Mouse (Mus musculus) liver, embryonic 11.5 days (tissue): Measurements from ENCODE around the gene Ccdc184. TPM values are rescaled to one million over a fixed set of nuclear protein-coding genes. Genes with fewer than 3 reads are reported as not detected.

Experiments used
- ATAC-seq: fragments of 200-750 bp; cut with Nextera tagmentation; replicated peaks from 2 replicates; pipeline ENCODE4 v1.8.0; 2017; ENCODE audit warnings: moderate number of reproducible peaks, mild to moderate bottlenecking, moderate TSS enrichment, moderate library complexity; ENCODE audit not compliant: low FRiP score
- DNase-seq: peaks from one replicate; pipeline ENCODE4 v3.0.0-alpha.2; 2017; ENCODE audit warnings: low spot score
- H3K27ac ChIP-seq: fragments of 300-500 bp; sonication (generic); 2 replicates; pipeline ENCODE4 v1.5.1; 2014; ENCODE audit warnings: mild to moderate bottlenecking, low read depth, low read length, control low read depth
- H3K27me3 ChIP-seq: fragments of 300-500 bp; sonication (generic); replicated peaks from 2 replicates; pipeline ENCODE4 v1.6.1; 2014; ENCODE audit warnings: low read length, mixed read lengths; ENCODE audit not compliant: control insufficient read depth, insufficient read depth
- H3K36me3 ChIP-seq: fragments of 300-500 bp; sonication (generic); 2 replicates; pipeline ENCODE4 v1.6.1; 2014; ENCODE audit warnings: mild to moderate bottlenecking, low read length, moderate library complexity, mixed read lengths; ENCODE audit not compliant: control insufficient read depth, insufficient read depth
- H3K4me1 ChIP-seq: fragments of 300-500 bp; sonication (generic); replicated peaks from 2 replicates; pipeline ENCODE4 v1.6.1; 2014; ENCODE audit warnings: low read length, mixed read lengths; ENCODE audit not compliant: control insufficient read depth, insufficient read depth
- H3K4me2 ChIP-seq: fragments of 300-500 bp; sonication (generic); 2 replicates; pipeline ENCODE4 v1.6.1; 2014; ENCODE audit warnings: mild to moderate bottlenecking, control low read depth, moderate library complexity
- H3K4me3 ChIP-seq: fragments of 300-500 bp; sonication (generic); 2 replicates; pipeline ENCODE4 v1.5.1; 2014; ENCODE audit warnings: low read depth, low read length, control low read depth
- H3K9ac ChIP-seq: fragments of 300-500 bp; sonication (generic); 2 replicates; pipeline ENCODE4 v1.6.1; 2014; ENCODE audit warnings: low read depth, low read length, control low read depth
- H3K9me3 ChIP-seq: fragments of 300-500 bp; sonication (generic); 2 replicates; pipeline ENCODE4 v1.6.1; 2016; ENCODE audit warnings: low read length, inconsistent platforms, mixed read lengths; ENCODE audit not compliant: control insufficient read depth
- WGBS: fragments of 180-500 bp; shearing (Covaris S2); extraction: QIAGEN DNeasy Blood & Tissue Kit; methylation state at CpG from one replicate; pipeline ENCODE4 v1.1.7; 2014; 5-methylcytosine and 5-hydroxymethylcytosine counted together
- polyA plus RNA-seq: library from polyadenylated mRNA; unstranded; fragments of >200 nt; fragmentation: Nextera tagmentation; extraction: Ambion mirVana; gene quantifications from 2 replicates; pipeline ENCODE4 v1.2.1, GENCODE M21; 2014

Ccdc184 gene
- polyA plus RNA-seq = not detected in 2 replicates

GRCm38 (mm10) chr15:98166963-98167644, at the start of gene Ccdc184:
Gene Ccdc184, plus strand, starts transcription at chr15:98167158.
- no peaks in the 10 kb centered on the region for H3K9me3 ChIP-seq
- peak within 1 kb of the TSS; percentile 38 for H3K4me3 ChIP-seq
- no peaks in the 10 kb centered on the region for H3K4me1 ChIP-seq
- H3K27me3 ChIP-seq = peaks cover 76% of the 10 kb centered on the region
- no peaks in the 10 kb centered on the region for H3K36me3 ChIP-seq
- H3K9ac ChIP-seq = no peak within 1 kb of the TSS
- DNase-seq (no peak), ATAC-seq (no peak)
- H3K27ac ChIP-seq = no peak within 1 kb of the TSS
- 8% methylated on average over 18 of the region's 18 CpGs for WGBS
- peak within 1 kb of the TSS; percentile 57 for H3K4me2 ChIP-seq

- WGBS = 90% methylated on average over 12 of the region's 12 CpGs
- Histone ChIP-seq H3K4me2 (no peak overlapping the region), H3K4me3 (no peak overlapping the region), H3K4me1 (peaks cover 22% of the 10 kb centered on the region), H3K36me3 (peaks cover 25% of the 10 kb centered on the region), H3K9me3 (no peaks in the 10 kb centered on the region), H3K27me3 (no peaks in the 10 kb centered on the region), H3K27ac (no peak overlapping the region), H3K9ac (no peak overlapping the region)
- ATAC-seq (no peak), DNase-seq (no peak)
These were observed 47.6 kb upstream of the Ccdc184 start for GRCm38 (mm10) chr15:98119363-98119762.

- peaks cover 27% of the 10 kb centered on the region for H3K36me3 ChIP-seq
- no peak overlapping the region for H3K9ac ChIP-seq
- H3K4me1 ChIP-seq = peaks cover 13% of the 10 kb centered on the region
- H3K27me3 ChIP-seq = no peaks in the 10 kb centered on the region
- ATAC-seq = no peak
- H3K4me2 ChIP-seq = no peak overlapping the region
- H3K9me3 ChIP-seq = no peaks in the 10 kb centered on the region
- H3K4me3 ChIP-seq = no peak overlapping the region
- no peak for DNase-seq
- no peak overlapping the region for H3K27ac ChIP-seq
- WGBS = 91% methylated on average over 20 of the region's 20 CpGs
These were observed 46.1 kb upstream of the Ccdc184 start for GRCm38 (mm10) chr15:98120831-98121230.

- Histone ChIP-seq H3K27me3 (no peaks in the 10 kb centered on the region), H3K4me1 (no peaks in the 10 kb centered on the region), H3K4me2 (no peak overlapping the region), H3K27ac (no peak overlapping the region), H3K9me3 (no peaks in the 10 kb centered on the region), H3K36me3 (peaks cover 25% of the 10 kb centered on the region), H3K4me3 (no peak overlapping the region), H3K9ac (no peak overlapping the region)
- ATAC-seq (no peak), DNase-seq (no peak)
- WGBS = 94% methylated on average over 4 of the region's 4 CpGs
These were observed 36.0 kb upstream of the Ccdc184 start for GRCm38 (mm10) chr15:98131001-98131400.

- Histone ChIP-seq H3K36me3 (peaks cover 26% of the 10 kb centered on the region), H3K27me3 (no peaks in the 10 kb centered on the region), H3K9ac (no peak overlapping the region), H3K4me1 (no peaks in the 10 kb centered on the region), H3K4me3 (no peak overlapping the region), H3K4me2 (no peak overlapping the region), H3K9me3 (no peaks in the 10 kb centered on the region), H3K27ac (no peak overlapping the region)
- DNase-seq = no peak
- ATAC-seq = no peak
- WGBS = 94% methylated on average over 7 of the region's 7 CpGs
These were observed 35.5 kb upstream of the Ccdc184 start for GRCm38 (mm10) chr15:98131451-98131850.

GRCm38 (mm10) chr15:98131942-98132655, 34.9 kb upstream of the Ccdc184 start:
- Histone ChIP-seq H3K36me3 (peaks cover 27% of the 10 kb centered on the region), H3K4me2 (no peak overlapping the region), H3K9me3 (no peaks in the 10 kb centered on the region), H3K4me1 (no peaks in the 10 kb centered on the region), H3K27ac (no peak overlapping the region), H3K4me3 (no peak overlapping the region), H3K9ac (no peak overlapping the region), H3K27me3 (no peaks in the 10 kb centered on the region)
- WGBS = 89% methylated on average over 15 of the region's 15 CpGs
- ATAC-seq (no peak; the same call in 1 of the 2 replicates), DNase-seq (no peak)

GRCm38 (mm10) chr15:98133471-98133870, 33.5 kb upstream of the Ccdc184 start:
- ATAC-seq (no peak), DNase-seq (no peak)
- no peak overlapping the region for H3K27ac ChIP-seq
- H3K4me1 ChIP-seq = no peaks in the 10 kb centered on the region
- H3K4me2 ChIP-seq = no peak overlapping the region
- H3K9ac ChIP-seq = no peak overlapping the region
- H3K27me3 ChIP-seq = no peaks in the 10 kb centered on the region
- no peak overlapping the region for H3K4me3 ChIP-seq
- no peaks in the 10 kb centered on the region for H3K9me3 ChIP-seq
- peaks cover 23% of the 10 kb centered on the region for H3K36me3 ChIP-seq
- WGBS = 82% methylated on average over 3 of the region's 3 CpGs

- no peak for ATAC-seq
- H3K9ac ChIP-seq = no peak overlapping the region
- H3K4me3 ChIP-seq = no peak overlapping the region
- DNase-seq = no peak
- no peaks in the 10 kb centered on the region for H3K27me3 ChIP-seq
- H3K36me3 ChIP-seq = peaks cover 23% of the 10 kb centered on the region
- no peaks in the 10 kb centered on the region for H3K9me3 ChIP-seq
- WGBS = 94% methylated on average over 4 of the region's 4 CpGs
- no peak overlapping the region for H3K4me2 ChIP-seq
- H3K27ac ChIP-seq = no peak overlapping the region
- no peaks in the 10 kb centered on the region for H3K4me1 ChIP-seq
These were observed 32.9 kb upstream of the Ccdc184 start for GRCm38 (mm10) chr15:98134034-98134433.

- no peaks in the 10 kb centered on the region for H3K4me1 ChIP-seq
- H3K27me3 ChIP-seq = no peaks in the 10 kb centered on the region
- no peak overlapping the region for H3K4me2 ChIP-seq
- WGBS = 87% methylated on average over 3 of the region's 3 CpGs
- H3K36me3 ChIP-seq = peaks cover 23% of the 10 kb centered on the region
- H3K9me3 ChIP-seq = no peaks in the 10 kb centered on the region
- H3K9ac ChIP-seq = no peak overlapping the region
- H3K4me3 ChIP-seq = no peak overlapping the region
- no peak for ATAC-seq
- DNase-seq = no peak
- H3K27ac ChIP-seq = no peak overlapping the region
These were observed 32.3 kb upstream of the Ccdc184 start for GRCm38 (mm10) chr15:98134666-98135065.
